Mouse (Mus musculus): ENCODE measurements around the gene Smarcd3.

GRCm38 (mm10) chr5:24553621-24554244, 70.5 kb downstream of the Smarcd3 start:
- no peak for TF ChIP-seq CTCF (IDR thresholded peaks at IDR 0.05; ENCODE audit: low read depth, low read length)
- no peak for TF ChIP-seq POLR2A (IDR thresholded peaks at IDR 0.05; ENCODE audit: insufficient read depth, low read length)

All from ES-Bruce4 (cell line).